Mouse (Mus musculus) megakaryocyte, embryonic 14.5 days (primary cell): Measurements from ENCODE around the gene Mrtfa. TPM values are rescaled to one million over a fixed set of nuclear protein-coding genes. Genes with fewer than 3 reads are reported as not detected.

Source experiments
- H3K27me3 ChIP-seq: replicated peaks from 2 replicates; pipeline ENCODE3; 2012; ENCODE audit warnings: inconsistent platforms
- H3K36me3 ChIP-seq: replicated peaks from 2 replicates; pipeline ENCODE3; 2012; ENCODE audit warnings: low read length, inconsistent platforms, mixed read lengths
- H3K4me1 ChIP-seq: 2 replicates; pipeline ENCODE4 v1.6.1; 2012; ENCODE audit warnings: inconsistent platforms
- H3K4me3 ChIP-seq: replicated peaks from 2 replicates; pipeline ENCODE3; 2012; ENCODE audit warnings: moderate library complexity, mild to moderate bottlenecking, inconsistent platforms
- H3K9me3 ChIP-seq: 2 replicates; pipeline ENCODE4 v1.6.1; 2012; ENCODE audit warnings: inconsistent platforms
- FLI1 ChIP-seq: IDR thresholded peaks from 2 replicates; pipeline ENCODE4 v1.6.1; 2012; ENCODE audit warnings: low read length, inconsistent platforms, mixed read lengths
- GATA1 ChIP-seq: IDR thresholded peaks from 3 replicates; pipeline ENCODE4 v1.6.1; 2012; ENCODE audit warnings: mixed read lengths, low read length, inconsistent platforms, borderline replicate concordance
- polyA plus RNA-seq: library from polyadenylated mRNA; stranded (reverse); fragments of >175 nt; gene quantifications from 2 replicates; pipeline ENCODE4 v1.2.3, GENCODE M21; 2012; ENCODE audit warnings: low replicate concordance; ENCODE audit not compliant: insufficient read depth

The Mrtfa gene
- polyA plus RNA-seq, 1 experiment = 138 TPM

- TF ChIP-seq FLI1 (no peak), GATA1 (no peak)
- H3K4me1 ChIP-seq = peaks cover 30% of the 10 kb centered on the region
- no peaks in the 10 kb centered on the region for H3K27me3 ChIP-seq
- H3K4me3 ChIP-seq = no peak overlapping the region
- H3K36me3 ChIP-seq = peaks cover 4% of the 10 kb centered on the region
- H3K9me3 ChIP-seq = no peaks in the 10 kb centered on the region
Measured at GRCm38 (mm10) chr15:80988331-80988730, 202.2 kb downstream of the Mrtfa start.

- Histone ChIP-seq H3K27me3 (no peaks in the 10 kb centered on the region), H3K4me1 (peaks cover 37% of the 10 kb centered on the region), H3K36me3 (peaks cover 12% of the 10 kb centered on the region), H3K9me3 (no peaks in the 10 kb centered on the region), H3K4me3 (no peak overlapping the region)
- no peak for TF ChIP-seq FLI1
- TF ChIP-seq GATA1 = no peak
Measured at GRCm38 (mm10) chr15:80983264-80983663, 207.3 kb downstream of the Mrtfa start.

GRCm38 (mm10) chr15:80981176-80981575 lies 209.4 kb downstream of the Mrtfa start:
- H3K4me1 ChIP-seq = peaks cover 36% of the 10 kb centered on the region

GRCm38 (mm10) chr15:80979611-80980010 lies 210.9 kb downstream of the Mrtfa start:
- H3K4me1 ChIP-seq = peaks cover 36% of the 10 kb centered on the region
- H3K36me3 ChIP-seq = peaks cover 8% of the 10 kb centered on the region
- H3K4me3 ChIP-seq = peak overlapping the region; percentile 59
- no peaks in the 10 kb centered on the region for H3K9me3 ChIP-seq
- no peaks in the 10 kb centered on the region for H3K27me3 ChIP-seq
- TF ChIP-seq GATA1 (no peak), FLI1 (no peak)

More at GRCm38 (mm10) chr15:80981176-80981575, 209.4 kb downstream of the Mrtfa start:
- H3K36me3 ChIP-seq = peaks cover 12% of the 10 kb centered on the region
- H3K4me3 ChIP-seq = no peak overlapping the region
- no peaks in the 10 kb centered on the region for H3K27me3 ChIP-seq
- no peaks in the 10 kb centered on the region for H3K9me3 ChIP-seq
- TF ChIP-seq FLI1 (no peak), GATA1 (no peak)

- Histone ChIP-seq H3K27me3 (no peaks in the 10 kb centered on the region), H3K4me3 (peak within 1 kb of the TSS; percentile 99), H3K4me1 (peaks cover 37% of the 10 kb centered on the region), H3K36me3 (peaks cover 4% of the 10 kb centered on the region), H3K9me3 (no peaks in the 10 kb centered on the region)
- TF ChIP-seq GATA1 = no peak
- TF ChIP-seq FLI1 = no peak
Measured at GRCm38 (mm10) chr15:80977620-80978334, 212.8 kb downstream of the Mrtfa start, which contains the start of gene Sgsm3. Gene Sgsm3, plus strand, starts transcription at chr15:80977765.

GRCm38 (mm10) chr15:80975666-80976065 lies 214.9 kb downstream of the Mrtfa start:
- no peaks in the 10 kb centered on the region for H3K9me3 ChIP-seq
- H3K4me3 ChIP-seq = no peak overlapping the region
- no peaks in the 10 kb centered on the region for H3K27me3 ChIP-seq
- peaks cover 38% of the 10 kb centered on the region for H3K4me1 ChIP-seq
- no peak for TF ChIP-seq FLI1
- TF ChIP-seq GATA1 = no peak
- peaks cover 4% of the 10 kb centered on the region for H3K36me3 ChIP-seq

- no peak for TF ChIP-seq GATA1
- H3K4me3 ChIP-seq = no peak overlapping the region
Measured at GRCm38 (mm10) chr15:80974311-80974710, 216.2 kb downstream of the Mrtfa start.

GRCm38 (mm10) chr15:80969371-80969770 lies 221.2 kb downstream of the Mrtfa start:
- H3K27me3 ChIP-seq = no peaks in the 10 kb centered on the region
- no peak overlapping the region for H3K4me3 ChIP-seq
- no peak for TF ChIP-seq FLI1
- TF ChIP-seq GATA1 = no peak
- H3K4me1 ChIP-seq = peaks cover 9% of the 10 kb centered on the region
- H3K36me3 ChIP-seq = peaks cover 62% of the 10 kb centered on the region
- H3K9me3 ChIP-seq = no peaks in the 10 kb centered on the region

More at GRCm38 (mm10) chr15:80974311-80974710, 216.2 kb downstream of the Mrtfa start:
- Histone ChIP-seq H3K27me3 (no peaks in the 10 kb centered on the region), H3K36me3 (peaks cover 18% of the 10 kb centered on the region), H3K4me1 (peaks cover 28% of the 10 kb centered on the region), H3K9me3 (no peaks in the 10 kb centered on the region)

Other genes with a start within 250 kb of the Mrtfa start
- gene Adsl, start 242.3 kb downstream of the Mrtfa start, polyA plus RNA-seq = 8.4 and 45.2 TPM in 2 replicates
- gene Sgsm3, start 213.0 kb downstream of the Mrtfa start, polyA plus RNA-seq = 4.3 and 8.5 TPM in 2 replicates
- not detected in 2 replicates for gene Mchr1, start 44.7 kb upstream of the Mrtfa start, polyA plus RNA-seq
- gene Slc25a17, start 170.1 kb upstream of the Mrtfa start, polyA plus RNA-seq = 3.7 TPM in 1 of 2 replicates, not detected in the other
- gene St13, start 209.3 kb upstream of the Mrtfa start, polyA plus RNA-seq = 33.7 and 151 TPM in 2 replicates
- gene Xpnpep3, start 209.4 kb upstream of the Mrtfa start, polyA plus RNA-seq = 0.21 and 3.4 TPM in 2 replicates
- not detected in 2 replicates for gene Dnajb7, start 217.5 kb upstream of the Mrtfa start, polyA plus RNA-seq